Mouse (Mus musculus) myocyte (in vitro differentiated cells): ENCODE results near the gene Slc24a2.

Experiments
- CEBPB ChIP-seq: IDR thresholded peaks from 2 replicates; pipeline ENCODE4 v1.6.1; 2011; ENCODE audit warnings: mild to moderate bottlenecking, moderate library complexity; ENCODE audit not compliant: poor library complexity, insufficient read depth, severe bottlenecking
- E2F4 ChIP-seq: IDR thresholded peaks from one replicate; pipeline ENCODE4 v1.6.1; 2011; ENCODE audit warnings: mild to moderate bottlenecking, control low read depth, moderate library complexity; ENCODE audit not compliant: insufficient read depth
- MAX ChIP-seq: IDR thresholded peaks from one replicate; pipeline ENCODE4 v1.6.1; 2011; ENCODE audit warnings: low read depth, mild to moderate bottlenecking, control low read depth
- MYOD1 ChIP-seq, 3 experiments: IDR thresholded peaks; one replicate each; pipeline ENCODE4 v1.6.1; 2011; ENCODE audit warnings: control low read depth in 2 of 3, low read depth in 2 of 3, mild to moderate bottlenecking in 2 of 3, moderate library complexity in 1 of 3; ENCODE audit not compliant: insufficient read length in 2 of 3, control insufficient read depth in 1 of 3
- MYOG ChIP-seq, 3 experiments: IDR thresholded peaks; one replicate each; pipeline ENCODE4 v1.6.1; 2011; ENCODE audit warnings: control low read depth in 2 of 3, low read depth in 2 of 3, mild to moderate bottlenecking in 2 of 3; ENCODE audit not compliant: insufficient read length in 2 of 3, control insufficient read depth in 1 of 3, insufficient read depth in 1 of 3
- POLR2A ChIP-seq: IDR thresholded peaks from one replicate; pipeline ENCODE4 v1.6.1; 2011; ENCODE audit warnings: low read depth, mild to moderate bottlenecking, control low read depth, moderate library complexity; ENCODE audit not compliant: insufficient read length
- POLR2AphosphoS2 ChIP-seq: IDR thresholded peaks from one replicate; pipeline ENCODE4 v1.6.1; 2011; ENCODE audit warnings: low read depth, control low read depth; ENCODE audit not compliant: insufficient read length
- REST ChIP-seq: IDR thresholded peaks from one replicate; pipeline ENCODE4 v1.6.1; 2011; ENCODE audit warnings: mild to moderate bottlenecking, control low read depth, moderate library complexity; ENCODE audit not compliant: insufficient read depth, insufficient read length
- SRF ChIP-seq: IDR thresholded peaks from one replicate; pipeline ENCODE4 v1.6.1; 2011; ENCODE audit warnings: low read depth; ENCODE audit not compliant: control insufficient read depth, insufficient read length
- TCF12 ChIP-seq: IDR thresholded peaks from one replicate; pipeline ENCODE4 v1.6.1; 2011; ENCODE audit warnings: mild to moderate bottlenecking, control low read depth; ENCODE audit not compliant: poor library complexity, insufficient read depth, severe bottlenecking
- TCF3 ChIP-seq: IDR thresholded peaks from one replicate; pipeline ENCODE4 v1.6.1; 2011; ENCODE audit warnings: low read depth, control low read depth; ENCODE audit not compliant: insufficient read length
- USF1 ChIP-seq: IDR thresholded peaks from one replicate; pipeline ENCODE4 v1.6.1; 2011; ENCODE audit warnings: low read depth, mild to moderate bottlenecking, control low read depth, moderate library complexity

- no peak for TF ChIP-seq POLR2A
- TF ChIP-seq MAX: no peak
- no peak for TF ChIP-seq USF1
- no peak for TF ChIP-seq POLR2AphosphoS2
- no peak for TF ChIP-seq MYOG (IDR thresholded peaks at IDR 0.05; ENCODE audit: control insufficient read depth in 1 of 3, insufficient read depth in 1 of 3, insufficient read length in 2 of 3, low read depth in 2 of 3)
- no peak for TF ChIP-seq CEBPB
- no peak for TF ChIP-seq TCF3
- TF ChIP-seq SRF: no peak
- no peak for TF ChIP-seq TCF12
- TF ChIP-seq REST: no peak
- TF ChIP-seq MYOD1 (IDR thresholded peaks at IDR 0.05; ENCODE audit: control insufficient read depth in 1 of 3, insufficient read length in 2 of 3, low read depth in 2 of 3): no peak
- no peak for TF ChIP-seq E2F4
Measured at GRCm38 (mm10) chr4:87210533-87210932, 19.7 kb downstream of the Slc24a2 start.
